Mouse (Mus musculus): ENCODE measurements at regions not wholly inside any gene's neighbourhood (a gene's known extent, or its start where the extent isn't known, plus 50 kb on each side); places are given as distances from the start of the nearest gene placed in this dataset.

GRCm38 (mm10) chr4:68410785-68411184 is 543.4 kb downstream of the Brinp1 start:
- DNase-seq (ENCODE audit: low spot score) (no peak), ATAC-seq (ENCODE audit: low FRiP score) (no peak)
- Histone ChIP-seq H3K9me3 (ENCODE audit: control insufficient read depth, low read length) (no peaks in the 10 kb centered on the region), H3K4me3 (replicated peaks; ENCODE audit: low read length) (no peak overlapping the region), H3K4me2 (replicated peaks) (no peak overlapping the region), H3K9ac (no peak overlapping the region), H3K36me3 (replicated peaks; ENCODE audit: control insufficient read depth, insufficient read depth) (no peaks in the 10 kb centered on the region), H3K4me1 (replicated peaks; ENCODE audit: control insufficient read depth, insufficient read depth, low read length) (no peaks in the 10 kb centered on the region), H3K27ac (no peak overlapping the region), H3K27me3 (ENCODE audit: control insufficient read depth, insufficient read depth, low read length) (no peaks in the 10 kb centered on the region)
- WGBS, result 73% methylated on average over 2 of the region's 2 CpGs

GRCm38 (mm10) chr4:68404364-68404763 is 549.8 kb downstream of the Brinp1 start:
- Histone ChIP-seq H3K4me1 (replicated peaks; ENCODE audit: control insufficient read depth, insufficient read depth, low read length) (no peaks in the 10 kb centered on the region), H3K27me3 (ENCODE audit: control insufficient read depth, insufficient read depth, low read length) (no peaks in the 10 kb centered on the region), H3K9ac (no peak overlapping the region), H3K27ac (no peak overlapping the region), H3K4me3 (replicated peaks; ENCODE audit: low read length) (no peak overlapping the region), H3K9me3 (ENCODE audit: control insufficient read depth, low read length) (no peaks in the 10 kb centered on the region), H3K4me2 (replicated peaks) (no peak overlapping the region), H3K36me3 (replicated peaks; ENCODE audit: control insufficient read depth, insufficient read depth) (no peaks in the 10 kb centered on the region)
- DNase-seq (ENCODE audit: low spot score), result no peak
- peak; percentile 57 for ATAC-seq (ENCODE audit: low FRiP score)
- 60% methylated on average over 3 of the region's 3 CpGs for WGBS

- Histone ChIP-seq H3K27me3 (ENCODE audit: control insufficient read depth, insufficient read depth, low read length) (no peaks in the 10 kb centered on the region), H3K4me2 (replicated peaks) (no peak overlapping the region), H3K4me3 (replicated peaks; ENCODE audit: low read length) (no peak overlapping the region), H3K27ac (no peak overlapping the region), H3K9me3 (ENCODE audit: control insufficient read depth, low read length) (no peaks in the 10 kb centered on the region), H3K9ac (no peak overlapping the region), H3K4me1 (replicated peaks; ENCODE audit: control insufficient read depth, insufficient read depth, low read length) (no peaks in the 10 kb centered on the region), H3K36me3 (replicated peaks; ENCODE audit: control insufficient read depth, insufficient read depth) (no peaks in the 10 kb centered on the region)
- ATAC-seq (ENCODE audit: low FRiP score) (no peak), DNase-seq (ENCODE audit: low spot score) (no peak)
- WGBS, result 91% methylated on average over 7 of the region's 7 CpGs
These were observed 567.1 kb downstream of the Brinp1 start for GRCm38 (mm10) chr4:68387097-68387496.

GRCm38 (mm10) chr4:68382007-68382406 is 572.2 kb downstream of the Brinp1 start:
- 83% methylated on average over 1 of the region's 1 CpGs for WGBS
- Histone ChIP-seq H3K27me3 (ENCODE audit: control insufficient read depth, insufficient read depth, low read length) (no peaks in the 10 kb centered on the region), H3K36me3 (replicated peaks; ENCODE audit: control insufficient read depth, insufficient read depth) (no peaks in the 10 kb centered on the region), H3K4me1 (replicated peaks; ENCODE audit: control insufficient read depth, insufficient read depth, low read length) (no peaks in the 10 kb centered on the region), H3K4me2 (replicated peaks) (no peak overlapping the region), H3K9me3 (ENCODE audit: control insufficient read depth, low read length) (no peaks in the 10 kb centered on the region), H3K4me3 (replicated peaks; ENCODE audit: low read length) (no peak overlapping the region), H3K27ac (no peak overlapping the region), H3K9ac (no peak overlapping the region)
- ATAC-seq (ENCODE audit: low FRiP score), result no peak
- DNase-seq (ENCODE audit: low spot score), result no peak

GRCm38 (mm10) chr4:68367983-68368382 is 586.2 kb downstream of the Brinp1 start:
- no peaks in the 10 kb centered on the region for H3K4me1 ChIP-seq (replicated peaks; ENCODE audit: control insufficient read depth, insufficient read depth, low read length)
- DNase-seq (ENCODE audit: low spot score) (no peak), ATAC-seq (ENCODE audit: low FRiP score) (no peak)
- H3K27ac ChIP-seq, result no peak overlapping the region
- whole genome bisulfite sequencing, result 88% methylated on average over 2 of the region's 2 CpGs
- H3K27me3 ChIP-seq (ENCODE audit: control insufficient read depth, insufficient read depth, low read length), result no peaks in the 10 kb centered on the region
- H3K4me2 ChIP-seq (replicated peaks), result no peak overlapping the region
- H3K4me3 ChIP-seq (replicated peaks; ENCODE audit: low read length), result no peak overlapping the region
- H3K36me3 ChIP-seq (replicated peaks; ENCODE audit: control insufficient read depth, insufficient read depth), result no peaks in the 10 kb centered on the region
- H3K9me3 ChIP-seq (ENCODE audit: control insufficient read depth, low read length), result no peaks in the 10 kb centered on the region
- no peak overlapping the region for H3K9ac ChIP-seq

GRCm38 (mm10) chr4:68319575-68319974 is 634.6 kb downstream of the Brinp1 start:
- no peak overlapping the region for H3K4me3 ChIP-seq (replicated peaks; ENCODE audit: low read length)
- DNase-seq (ENCODE audit: low spot score), result no peak
- H3K9me3 ChIP-seq (ENCODE audit: control insufficient read depth, low read length), result no peaks in the 10 kb centered on the region
- H3K36me3 ChIP-seq (replicated peaks; ENCODE audit: control insufficient read depth, insufficient read depth), result no peaks in the 10 kb centered on the region
- ATAC-seq (ENCODE audit: low FRiP score), result no peak
- H3K4me1 ChIP-seq (replicated peaks; ENCODE audit: control insufficient read depth, insufficient read depth, low read length), result no peaks in the 10 kb centered on the region
- 38% methylated on average over 3 of the region's 3 CpGs for WGBS
- no peak overlapping the region for H3K27ac ChIP-seq
- no peak overlapping the region for H3K9ac ChIP-seq
- H3K4me2 ChIP-seq (replicated peaks), result no peak overlapping the region
- no peaks in the 10 kb centered on the region for H3K27me3 ChIP-seq (ENCODE audit: control insufficient read depth, insufficient read depth, low read length)

GRCm38 (mm10) chr4:68312751-68313150 is 641.4 kb downstream of the Brinp1 start:
- DNase-seq (ENCODE audit: low spot score), result no peak
- Histone ChIP-seq H3K9ac (no peak overlapping the region), H3K27me3 (ENCODE audit: control insufficient read depth, insufficient read depth, low read length) (no peaks in the 10 kb centered on the region), H3K36me3 (replicated peaks; ENCODE audit: control insufficient read depth, insufficient read depth) (no peaks in the 10 kb centered on the region), H3K27ac (no peak overlapping the region), H3K4me1 (replicated peaks; ENCODE audit: control insufficient read depth, insufficient read depth, low read length) (no peaks in the 10 kb centered on the region), H3K4me2 (replicated peaks) (no peak overlapping the region), H3K4me3 (replicated peaks; ENCODE audit: low read length) (no peak overlapping the region), H3K9me3 (ENCODE audit: control insufficient read depth, low read length) (no peaks in the 10 kb centered on the region)
- no peak for ATAC-seq (ENCODE audit: low FRiP score)
- WGBS, result 91% methylated on average over 4 of the region's 4 CpGs

GRCm38 (mm10) chr4:68284845-68285244 is 669.4 kb downstream of the Brinp1 start:
- WGBS, result 80% methylated on average over 1 of the region's 1 CpGs
- ATAC-seq (ENCODE audit: low FRiP score), result no peak
- no peak overlapping the region for H3K9ac ChIP-seq
- no peak overlapping the region for H3K4me2 ChIP-seq (replicated peaks)
- H3K4me1 ChIP-seq (replicated peaks; ENCODE audit: control insufficient read depth, insufficient read depth, low read length), result no peaks in the 10 kb centered on the region
- H3K36me3 ChIP-seq (replicated peaks; ENCODE audit: control insufficient read depth, insufficient read depth), result no peaks in the 10 kb centered on the region
- no peaks in the 10 kb centered on the region for H3K27me3 ChIP-seq (ENCODE audit: control insufficient read depth, insufficient read depth, low read length)
- no peak overlapping the region for H3K27ac ChIP-seq
- H3K4me3 ChIP-seq (replicated peaks; ENCODE audit: low read length), result no peak overlapping the region
- DNase-seq (ENCODE audit: low spot score), result no peak
- no peaks in the 10 kb centered on the region for H3K9me3 ChIP-seq (ENCODE audit: control insufficient read depth, low read length)

- Histone ChIP-seq H3K27me3 (ENCODE audit: control insufficient read depth, insufficient read depth, low read length) (no peaks in the 10 kb centered on the region), H3K4me2 (replicated peaks) (no peak overlapping the region), H3K9ac (no peak overlapping the region), H3K4me3 (replicated peaks; ENCODE audit: low read length) (no peak overlapping the region), H3K9me3 (ENCODE audit: control insufficient read depth, low read length) (no peaks in the 10 kb centered on the region), H3K36me3 (replicated peaks; ENCODE audit: control insufficient read depth, insufficient read depth) (no peaks in the 10 kb centered on the region), H3K4me1 (replicated peaks; ENCODE audit: control insufficient read depth, insufficient read depth, low read length) (no peaks in the 10 kb centered on the region), H3K27ac (no peak overlapping the region)
- ATAC-seq (ENCODE audit: low FRiP score), result no peak
- DNase-seq (ENCODE audit: low spot score), result no peak
- 89% methylated on average over 1 of the region's 1 CpGs for WGBS
These were observed 673.3 kb downstream of the Brinp1 start for GRCm38 (mm10) chr4:68280903-68281302.

- Histone ChIP-seq H3K4me1 (replicated peaks; ENCODE audit: control insufficient read depth, insufficient read depth, low read length) (no peaks in the 10 kb centered on the region), H3K4me3 (replicated peaks; ENCODE audit: low read length) (no peak overlapping the region), H3K9me3 (ENCODE audit: control insufficient read depth, low read length) (no peaks in the 10 kb centered on the region), H3K27me3 (ENCODE audit: control insufficient read depth, insufficient read depth, low read length) (no peaks in the 10 kb centered on the region), H3K36me3 (replicated peaks; ENCODE audit: control insufficient read depth, insufficient read depth) (no peaks in the 10 kb centered on the region), H3K4me2 (replicated peaks) (no peak overlapping the region), H3K27ac (no peak overlapping the region), H3K9ac (no peak overlapping the region)
- no peak for DNase-seq (ENCODE audit: low spot score)
- ATAC-seq (ENCODE audit: low FRiP score), result no peak
- 84% methylated on average over 3 of the region's 3 CpGs for WGBS
These were observed 679.0 kb downstream of the Brinp1 start for GRCm38 (mm10) chr4:68275063-68275708.
